Mouse (Mus musculus): ENCODE measurements around the gene Gtf2h1. TPM values are rescaled to one million over a fixed set of nuclear protein-coding genes. Genes with fewer than 3 reads are reported as not detected.
"Not testable (repeated sequence)": the region's sequence is repeated elsewhere in the genome, so short reads cannot be mapped to it uniquely, and the experiment has no call there.

The Gtf2h1 gene
- polyA plus RNA-seq, 1 experiment, result 10.6 TPM

DNA sequence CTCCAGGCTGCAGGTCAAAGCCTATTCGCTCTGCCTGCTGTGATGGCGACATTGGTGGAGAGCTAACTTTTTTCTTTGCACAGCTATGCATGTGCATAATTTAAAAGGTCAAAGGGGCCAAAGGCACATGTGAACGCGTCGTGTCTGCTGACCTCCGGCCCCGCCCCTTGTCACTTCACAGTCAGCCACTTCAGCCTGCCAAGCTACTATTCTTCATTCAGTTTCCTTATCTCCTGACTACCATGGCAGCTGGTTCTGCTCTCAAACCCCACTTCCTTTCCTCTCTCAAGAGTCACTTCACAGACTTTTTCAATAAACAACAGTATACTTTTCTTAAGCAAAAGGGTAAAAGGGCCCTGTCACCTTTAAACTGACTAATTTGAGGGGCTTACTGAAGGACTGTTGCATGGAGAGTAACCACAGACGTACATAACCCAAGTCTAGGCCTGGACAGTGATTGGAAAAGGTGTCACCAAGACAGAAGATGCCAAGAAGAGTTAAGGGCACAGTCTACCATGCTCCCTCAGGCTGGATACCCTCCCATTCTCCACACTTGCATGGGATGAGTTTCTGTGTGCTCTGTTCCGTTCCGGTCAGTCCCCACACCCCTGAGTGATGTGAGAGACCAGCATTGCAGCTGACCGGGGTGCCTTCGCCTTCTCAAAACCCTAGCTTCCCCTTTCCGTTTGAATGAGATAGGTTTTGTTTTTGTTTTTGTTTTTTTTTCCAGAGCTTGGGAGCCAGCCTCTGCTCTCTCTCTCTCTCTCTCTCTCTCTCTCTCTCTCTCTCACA is 35.1 kb downstream of the Gtf2h1 start:
- DNase-seq (ENCODE audit: low read depth), result no peak

DNA sequence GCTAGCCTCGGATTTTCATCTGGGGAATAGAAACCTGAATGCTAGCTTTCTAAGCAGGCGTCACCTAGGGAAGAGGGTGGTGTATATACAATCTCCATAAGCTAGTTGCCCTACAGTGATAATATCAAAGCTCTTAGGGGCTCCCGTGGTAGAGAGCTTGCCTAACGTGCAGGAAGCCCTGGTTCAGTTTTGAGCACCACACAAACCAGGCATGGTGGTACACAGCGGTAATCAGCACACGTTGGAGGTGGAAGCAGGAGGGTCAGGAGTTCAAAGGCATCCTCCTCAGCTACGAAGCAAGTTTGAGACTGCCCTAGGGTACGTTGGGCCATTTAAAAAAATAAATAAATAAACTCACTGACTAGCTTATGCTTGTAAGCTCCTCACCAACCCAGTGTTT is 35.8 kb downstream of the Gtf2h1 start:
- DNase-seq (ENCODE audit: low read depth), result no peak

DNA sequence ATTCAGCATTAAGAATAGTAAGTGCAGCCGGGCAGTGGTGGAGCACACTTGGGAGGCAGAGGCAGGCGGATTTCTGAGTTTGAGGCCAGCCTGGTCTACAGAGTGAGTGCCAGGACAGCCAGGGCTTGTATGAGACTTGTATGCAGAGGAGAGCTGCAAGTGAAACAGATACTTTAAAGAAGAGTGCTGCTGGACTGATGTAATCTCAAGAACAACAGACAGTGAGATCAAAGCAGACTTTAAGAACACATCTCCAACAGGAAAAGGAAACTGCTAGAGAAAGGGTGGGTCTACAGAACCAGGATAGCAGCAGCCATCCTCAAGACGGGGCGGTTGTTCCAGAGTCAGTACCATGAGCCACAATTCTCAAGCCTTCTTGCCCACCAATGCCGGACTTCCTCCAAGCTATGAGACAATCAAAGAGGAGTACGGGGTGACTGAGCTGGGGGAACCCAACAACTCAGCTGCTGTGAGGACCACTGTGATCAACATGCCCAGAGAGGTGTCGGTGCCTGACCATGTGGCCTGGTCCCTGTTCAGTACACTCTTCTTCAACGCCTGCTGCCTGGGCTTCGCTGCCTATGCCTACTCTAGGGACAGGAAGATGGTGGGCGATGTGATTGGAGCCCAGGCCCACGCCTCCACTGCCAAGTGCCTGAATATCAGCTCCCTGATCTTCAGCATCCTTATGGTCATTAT is 36.4 kb downstream of the Gtf2h1 start:
- not testable (repeated sequence) for DNase-seq (ENCODE audit: low read depth)

DNA sequence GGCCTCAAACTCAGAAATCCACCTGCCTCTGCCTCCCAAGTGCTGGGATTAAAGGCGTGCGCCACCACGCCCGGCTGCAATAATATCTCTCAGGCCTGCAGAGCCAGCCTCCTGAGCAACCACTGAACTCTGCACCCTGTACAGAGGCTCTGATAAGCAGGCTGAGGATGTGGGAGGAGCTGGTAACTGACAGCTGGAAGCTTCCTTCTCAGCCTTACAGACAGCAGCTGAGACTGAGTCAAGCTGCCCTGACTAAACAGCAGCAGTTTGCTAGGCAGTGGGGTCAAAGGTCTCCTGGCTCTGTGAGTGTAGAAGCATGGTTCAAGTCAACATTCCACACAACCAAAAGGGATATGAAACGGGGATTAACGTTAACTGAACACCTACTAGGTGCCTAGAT is 37.4 kb downstream of the Gtf2h1 start:
- DNase-seq (ENCODE audit: low read depth), result no peak

DNA sequence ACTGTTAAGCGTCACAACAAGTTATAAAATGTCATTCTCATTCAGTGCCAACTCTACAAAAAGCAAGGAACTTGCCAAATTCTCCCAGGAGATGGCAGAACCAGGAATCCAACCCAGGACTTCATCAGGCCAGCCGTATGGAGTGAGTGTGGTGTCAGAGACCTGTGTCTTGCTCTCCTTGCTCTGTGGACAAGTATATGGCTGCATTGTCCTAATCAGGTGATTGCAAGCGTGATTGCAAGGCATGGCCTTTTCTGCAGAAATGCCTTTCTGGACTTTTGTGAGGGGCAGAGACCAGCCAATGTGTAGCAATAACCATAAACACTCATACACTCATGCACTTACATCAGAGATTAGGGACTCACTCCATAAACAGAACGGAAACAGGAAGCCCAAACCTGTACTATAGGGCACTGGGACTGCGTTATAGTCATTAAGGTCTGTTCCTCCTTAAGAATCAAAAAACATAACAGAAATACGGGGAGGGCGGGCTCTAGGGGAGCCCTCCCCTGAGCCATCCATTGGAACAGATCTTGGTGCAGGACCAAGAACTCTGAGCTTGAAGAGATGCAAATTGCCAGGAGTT is 37.9 kb downstream of the Gtf2h1 start:
- DNase-seq (ENCODE audit: low read depth), result no peak

DNA sequence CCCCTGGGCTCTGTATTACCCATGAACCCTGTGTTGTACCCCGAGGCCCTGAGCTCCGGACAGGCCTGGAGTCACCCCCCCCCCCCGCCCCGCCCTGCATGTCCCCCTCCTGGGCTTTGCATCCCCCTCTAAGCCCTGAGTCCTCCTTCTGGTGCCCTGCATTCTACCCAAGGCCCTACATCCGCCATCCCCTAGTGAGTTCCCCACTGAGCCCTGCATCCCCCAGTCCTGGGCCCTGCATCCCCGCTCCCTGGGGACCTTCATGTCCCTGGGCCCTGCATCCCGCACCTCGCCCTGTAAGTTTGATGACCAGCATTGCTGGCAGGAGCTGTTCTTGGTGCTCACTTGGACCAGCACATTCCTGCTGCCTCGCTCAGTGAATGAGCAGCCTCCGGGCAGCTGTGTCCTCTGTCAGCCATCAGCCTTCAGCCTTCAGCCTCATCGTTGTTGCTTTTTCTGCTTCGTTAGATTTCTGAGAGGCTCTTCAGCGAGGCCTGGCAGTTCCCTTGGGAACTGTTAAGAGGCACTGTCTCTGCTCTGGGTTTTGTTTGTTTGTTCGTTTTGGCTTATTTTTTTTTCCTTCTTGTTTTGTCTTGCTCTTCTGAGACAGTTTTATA is 39.2 kb downstream of the Gtf2h1 start:
- DNase-seq (ENCODE audit: low read depth), result no peak

DNA sequence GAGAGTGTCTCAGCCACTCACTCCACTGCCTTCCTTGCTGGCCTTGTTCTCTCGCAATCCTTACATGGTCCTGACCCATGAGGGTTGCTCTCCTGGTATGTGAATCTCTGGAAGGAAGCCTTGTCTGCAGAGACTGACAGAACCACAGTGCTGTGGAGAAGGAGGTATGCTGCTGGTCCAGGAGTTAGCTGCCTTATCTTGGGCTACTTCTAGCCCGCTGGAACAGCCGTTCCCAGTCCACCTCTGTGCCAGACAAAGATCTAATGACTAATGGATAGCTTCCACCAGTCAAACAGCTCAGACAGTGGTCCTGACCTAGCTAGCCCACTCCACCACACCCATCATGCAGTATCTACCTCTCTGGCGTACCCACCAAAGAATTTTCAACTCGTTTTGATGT is 40.5 kb downstream of the Gtf2h1 start:
- no peak for DNase-seq (ENCODE audit: low read depth)

DNA sequence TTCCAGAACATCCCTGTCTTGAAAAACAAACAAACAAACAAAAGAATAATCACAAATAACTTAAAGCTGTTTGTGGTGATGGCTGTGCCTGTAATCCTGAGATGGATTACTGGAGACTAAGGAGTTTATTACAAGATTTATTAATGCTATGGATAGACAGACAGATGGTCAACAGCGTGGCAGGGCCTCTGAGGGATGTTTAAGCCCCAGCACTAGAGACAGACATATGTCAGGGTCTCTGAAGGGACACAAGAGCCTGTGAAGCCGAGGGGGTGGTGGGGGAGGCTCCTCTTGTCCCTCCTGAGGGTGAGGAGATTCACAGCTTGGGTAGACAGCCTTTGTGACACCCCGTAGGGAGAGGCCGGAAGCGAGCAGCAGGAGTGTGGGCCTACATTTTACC is 41.2 kb downstream of the Gtf2h1 start:
- DNase-seq (ENCODE audit: low read depth), result no peak

DNA sequence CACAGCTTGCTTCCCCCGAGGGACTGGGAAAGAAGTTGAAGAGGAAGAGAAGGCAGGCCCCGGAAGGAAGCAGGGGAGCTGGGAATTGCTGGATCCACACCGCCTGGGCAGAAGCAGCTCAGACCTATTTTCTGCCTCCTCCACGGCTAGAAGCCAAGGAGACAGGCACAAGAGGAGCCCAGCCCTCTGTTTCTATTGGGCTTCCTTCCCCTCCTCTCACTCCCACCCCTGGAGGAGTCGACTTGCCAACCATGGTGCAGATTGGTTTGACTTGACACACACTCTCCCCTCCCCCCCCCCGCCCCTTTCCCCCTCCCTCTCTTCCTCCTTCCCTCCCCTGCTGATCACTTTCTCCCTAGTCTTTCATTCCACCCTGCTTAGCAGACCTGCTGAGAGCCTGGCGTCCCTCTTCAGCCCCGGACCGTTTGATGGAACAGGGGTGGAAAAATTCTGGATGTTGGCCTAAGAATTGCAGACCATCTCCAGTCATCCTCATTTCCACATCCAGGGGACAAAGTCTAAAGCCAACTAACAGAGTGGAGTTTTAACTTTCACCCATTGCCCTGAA is 42.3 kb downstream of the Gtf2h1 start:
- DNase-seq (ENCODE audit: low read depth), result no peak

DNA sequence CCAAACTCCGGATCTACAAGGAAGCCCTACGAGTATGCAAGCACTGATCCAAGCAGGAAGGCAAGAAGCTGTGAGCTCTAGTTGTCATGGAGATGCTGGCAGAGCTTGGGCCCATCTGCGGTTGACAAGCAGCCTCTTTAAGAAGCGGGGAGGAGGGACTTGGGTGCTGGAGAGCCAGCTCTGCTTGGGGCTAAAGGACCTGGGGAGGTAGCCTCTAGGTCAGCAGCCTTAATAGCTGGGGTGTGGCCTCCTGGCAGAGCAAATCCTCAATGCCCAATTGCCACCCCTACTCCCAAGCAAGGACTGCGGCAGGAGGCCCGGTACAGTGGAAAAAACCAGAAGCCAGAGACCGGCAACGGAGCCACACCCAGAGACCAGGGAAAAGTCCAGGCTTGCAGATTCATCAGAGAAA is 43.0 kb downstream of the Gtf2h1 start:
- no peak for DNase-seq (ENCODE audit: low read depth)

DNA sequence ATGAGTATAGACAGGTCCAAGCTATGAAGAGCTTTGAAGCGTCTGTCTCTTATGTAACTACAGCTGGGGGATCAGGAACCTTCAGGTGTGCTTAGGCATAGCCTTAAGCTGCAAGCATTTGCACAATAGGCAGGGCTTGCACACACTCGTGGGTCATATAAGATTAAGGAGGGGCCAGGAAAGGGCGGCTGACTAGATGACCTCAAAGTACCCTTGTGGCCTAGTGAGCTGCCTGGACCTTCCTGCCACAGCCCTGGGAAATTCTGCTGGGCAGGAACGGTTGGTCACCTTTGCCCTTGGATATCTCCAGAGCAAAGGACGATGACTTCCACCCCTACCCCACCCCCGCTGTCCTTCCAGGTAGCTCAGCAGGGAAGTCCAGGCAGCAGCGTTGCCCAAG is 43.5 kb downstream of the Gtf2h1 start:
- DNase-seq (ENCODE audit: low read depth), result no peak

DNA sequence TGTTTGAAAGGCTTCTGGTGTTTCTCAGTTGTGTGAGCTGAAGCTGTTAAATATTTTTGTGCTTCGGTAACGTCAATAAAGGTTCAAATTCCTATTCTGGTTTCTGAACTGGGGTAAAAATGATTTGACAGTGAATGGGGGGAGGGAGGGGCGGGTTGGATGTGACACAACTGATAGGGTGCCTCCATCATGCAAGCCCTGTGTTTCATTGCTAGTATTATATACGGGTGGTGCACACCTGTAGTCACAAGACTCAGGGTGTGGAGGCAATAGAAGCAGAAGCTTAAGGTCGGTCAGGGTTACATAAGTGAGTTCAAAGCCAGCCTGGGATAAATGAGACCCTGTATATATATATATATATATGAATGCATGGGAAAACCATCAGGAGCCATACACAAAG is 44.0 kb downstream of the Gtf2h1 start:
- DNase-seq (ENCODE audit: low read depth), result no peak

DNA sequence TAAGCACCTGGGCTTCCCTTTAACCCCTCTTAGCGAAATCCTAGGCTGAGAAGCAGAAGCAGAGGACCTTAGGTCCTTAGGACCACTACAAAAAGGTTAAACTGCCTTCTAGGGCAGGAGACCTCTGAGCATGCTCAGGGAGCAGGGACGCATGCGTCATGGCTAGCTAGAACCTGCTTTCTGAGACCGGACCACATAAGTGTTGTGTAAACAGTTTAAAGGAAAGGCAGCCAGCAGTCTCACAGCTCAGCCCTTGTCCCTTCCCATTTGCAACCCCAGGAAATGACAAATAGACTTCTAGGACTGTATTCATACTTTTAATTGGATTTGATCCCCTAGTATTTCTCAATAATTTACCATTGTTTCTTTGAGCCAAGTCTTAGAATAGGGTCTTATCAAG is 44.4 kb downstream of the Gtf2h1 start:
- no peak for DNase-seq (ENCODE audit: low read depth)

DNA sequence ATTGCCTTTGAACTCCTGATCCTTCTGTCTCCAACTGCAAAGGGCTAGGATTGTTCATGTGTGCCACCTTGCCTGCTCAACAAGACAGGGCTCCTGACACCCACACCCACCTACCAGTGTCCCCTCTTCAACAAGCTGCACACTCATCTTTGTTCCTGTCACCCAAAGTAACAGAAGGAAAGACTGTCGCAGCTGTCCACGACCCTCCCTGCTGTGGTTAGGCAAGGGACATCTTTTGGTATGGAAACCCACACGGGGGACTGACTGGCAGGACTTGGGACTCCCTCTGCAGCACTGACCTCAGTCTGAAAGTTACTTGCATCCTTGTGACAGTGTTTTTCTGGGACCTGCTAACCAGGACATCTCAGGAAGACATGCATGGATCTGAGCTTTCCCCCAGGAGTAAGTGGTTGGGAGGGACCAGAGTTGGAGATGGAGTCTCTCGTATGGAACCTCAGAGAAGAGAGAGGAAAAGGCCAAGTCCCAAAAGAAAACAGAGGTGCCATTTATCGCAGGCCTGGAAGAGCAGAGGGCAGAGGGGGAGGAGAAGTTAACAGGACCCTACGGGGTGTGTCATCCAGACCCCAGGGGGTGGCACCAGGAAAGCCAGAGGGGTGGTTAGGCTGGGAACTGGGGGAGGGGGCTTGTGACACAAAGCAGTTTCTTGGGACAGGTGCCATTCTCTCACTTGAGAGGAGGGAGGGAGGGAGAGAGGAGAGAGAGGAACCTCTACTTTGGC is 45.1 kb downstream of the Gtf2h1 start, which contains the start of gene Ldha:
TSS of gene Ldha (plus strand) at position 689 of the 739 bp plus-strand sequence.
- no peak for DNase-seq (ENCODE audit: low read depth)

DNA sequence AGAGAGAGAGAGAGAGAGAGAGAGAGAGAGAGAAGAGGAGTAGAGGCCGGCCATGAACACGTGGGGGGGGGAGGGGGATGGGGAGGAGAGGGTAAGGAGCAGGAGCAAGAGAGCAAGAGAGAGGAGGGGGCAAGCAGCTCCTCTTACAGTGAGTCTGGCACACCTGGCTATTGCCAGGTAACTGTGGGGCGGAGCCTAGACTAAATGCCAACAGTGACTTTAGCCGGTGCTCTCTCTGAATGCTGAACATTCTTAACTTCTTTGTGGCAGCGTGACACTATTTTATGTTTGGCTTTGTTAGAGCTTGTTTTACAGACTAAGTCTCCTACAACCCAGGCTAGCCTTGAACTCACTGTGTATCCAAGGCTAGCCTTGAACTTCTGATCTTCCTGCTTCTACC is 46.4 kb downstream of the Gtf2h1 start:
- DNase-seq (ENCODE audit: low read depth), result no peak

DNA sequence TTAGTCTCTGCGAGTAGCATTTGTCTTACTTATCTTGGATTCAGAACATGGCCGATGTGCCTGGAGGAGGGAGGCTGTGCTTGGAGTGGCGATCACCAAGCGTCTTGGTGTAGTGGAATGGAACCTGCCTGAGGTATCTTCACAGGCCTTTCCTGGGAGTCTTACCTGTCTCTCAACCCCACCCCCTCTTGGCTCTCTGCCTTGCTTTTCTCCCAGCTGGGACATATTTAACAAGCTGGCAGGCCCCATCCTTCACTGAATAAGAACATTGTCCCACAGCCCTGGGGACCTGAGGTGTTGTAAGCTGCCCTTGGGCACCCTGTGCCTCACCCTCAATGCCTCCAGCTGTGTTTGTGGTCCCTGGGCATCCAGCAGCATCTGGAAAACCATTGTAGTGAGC is 47.7 kb downstream of the Gtf2h1 start:
- DNase-seq (ENCODE audit: low read depth), result no peak

DNA sequence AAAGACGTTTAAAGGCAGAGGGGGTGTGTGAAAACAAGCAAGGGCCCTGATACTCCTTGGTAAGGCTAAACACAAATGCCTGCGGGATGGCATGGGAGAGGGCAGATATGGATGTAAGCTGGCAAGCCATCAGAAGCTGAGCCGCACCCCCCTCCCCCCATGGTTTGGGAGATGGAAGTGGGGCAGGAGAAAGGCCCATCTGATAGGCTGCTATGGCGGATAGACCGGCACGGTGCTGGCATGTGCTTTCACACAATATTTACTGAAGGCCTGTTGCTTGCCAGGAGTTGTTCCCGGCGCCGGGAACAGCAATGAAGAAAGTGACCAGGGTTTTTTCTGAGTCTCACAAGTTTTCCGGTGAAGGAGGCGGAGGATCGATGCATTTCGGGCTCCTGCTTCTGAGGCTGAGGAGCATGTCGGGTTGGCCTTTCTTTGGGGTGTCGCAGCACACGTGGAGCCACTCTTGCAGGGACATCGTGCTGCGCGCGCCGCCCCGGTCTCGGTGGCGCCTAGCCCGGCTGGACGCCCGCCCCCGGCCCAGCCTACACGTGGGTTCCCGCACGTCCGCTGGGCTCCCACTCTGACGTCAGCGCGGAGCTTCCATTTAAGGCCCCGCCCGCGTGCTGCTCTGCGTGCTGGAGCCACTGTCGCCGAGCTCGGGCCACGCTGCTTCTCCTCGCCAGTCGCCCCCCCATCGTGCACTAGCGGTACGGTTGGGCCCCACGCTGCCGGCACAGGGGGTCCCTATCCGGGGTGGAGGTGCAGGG is 49.5 kb downstream of the Gtf2h1 start:
- DNase-seq (ENCODE audit: low read depth), result no peak

DNA sequence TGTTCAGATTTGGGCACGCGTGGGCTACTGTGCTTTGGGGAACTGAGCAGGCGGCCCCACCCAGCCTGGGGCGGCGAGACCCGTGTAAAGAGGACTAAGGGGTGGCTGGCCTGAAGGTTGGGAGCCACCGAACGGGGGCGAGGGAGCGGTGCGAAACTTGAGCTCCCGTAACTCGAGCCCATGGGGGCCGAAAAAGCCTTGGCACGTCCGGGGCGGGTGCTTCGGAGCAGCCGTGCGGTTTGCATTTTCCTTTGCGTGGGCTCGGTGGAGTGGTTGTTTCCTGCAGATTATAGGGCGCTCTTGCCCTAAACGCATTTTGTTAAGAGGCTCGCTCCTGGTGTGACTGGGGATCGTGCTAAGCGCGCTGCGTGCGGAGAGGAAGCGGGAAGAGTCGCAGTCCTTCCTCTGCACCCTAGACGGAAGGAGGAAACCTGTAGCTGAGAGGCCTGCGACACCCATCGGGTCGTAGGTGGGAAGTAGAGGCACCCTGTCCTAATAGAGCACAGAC is 50.1 kb downstream of the Gtf2h1 start:
- DNase-seq (ENCODE audit: low read depth), result no peak

DNA sequence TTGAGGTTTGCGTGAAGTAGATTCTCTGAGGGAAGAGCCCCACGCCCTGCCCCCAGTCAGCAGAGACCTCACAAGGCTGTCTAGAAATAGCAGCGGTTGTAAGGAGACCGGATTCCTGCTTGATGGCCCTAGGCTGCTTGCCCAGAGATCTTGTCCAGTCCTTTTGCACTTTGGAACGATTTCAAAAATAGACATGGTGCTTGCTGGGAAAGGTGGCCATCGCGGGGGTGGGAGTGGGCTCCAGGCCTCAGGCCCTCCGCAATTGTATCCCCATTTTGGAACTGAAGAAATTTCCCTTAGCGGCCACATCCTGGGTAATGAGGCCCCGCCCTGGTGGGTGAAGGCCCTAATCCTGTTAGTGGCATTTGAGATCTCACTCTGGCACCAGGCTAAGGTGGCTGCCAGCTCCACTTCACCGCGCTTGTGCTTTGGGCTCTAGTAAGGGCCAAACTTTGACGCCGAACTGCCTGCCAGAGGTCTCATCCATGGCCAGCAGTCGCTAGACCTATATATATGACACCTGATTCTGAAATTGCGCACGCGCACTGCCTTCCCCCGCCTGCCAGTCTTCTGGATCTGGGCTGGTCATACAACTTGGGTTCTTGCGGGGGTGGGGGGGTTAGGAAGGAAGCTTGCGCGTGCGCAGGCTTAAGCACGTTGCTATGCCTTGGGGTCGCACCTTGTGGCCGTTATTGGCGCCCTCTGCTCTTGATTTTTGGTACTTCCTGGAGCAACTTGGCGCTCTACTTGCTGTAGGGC is 50.8 kb downstream of the Gtf2h1 start:
- no peak for DNase-seq (ENCODE audit: low read depth)

DNA sequence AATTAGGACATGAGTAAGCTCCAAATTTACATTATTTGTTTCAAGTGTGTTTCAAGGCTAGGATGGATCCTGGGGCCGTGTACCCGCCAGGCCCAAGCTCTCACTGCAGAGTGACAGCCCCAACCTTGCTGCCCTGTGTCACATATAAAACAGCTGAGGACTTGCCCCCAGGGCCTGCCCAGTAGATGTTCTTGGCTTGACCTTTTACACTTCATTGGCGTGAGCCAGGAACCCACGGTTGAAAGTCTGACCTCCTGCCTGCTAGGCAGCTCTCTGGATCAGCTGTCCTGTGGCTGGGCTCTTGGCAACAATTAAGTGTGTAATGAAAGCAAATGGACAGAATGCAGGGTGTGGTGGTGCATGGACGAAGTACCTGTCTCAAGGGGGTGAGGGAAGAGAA is 53.4 kb downstream of the Gtf2h1 start:
- no peak for DNase-seq (ENCODE audit: low read depth)
